Mouse (Mus musculus) heart, embryonic 11.5 days (tissue): ENCODE measurements around the gene Sufu. TPM values are rescaled to one million over a fixed set of nuclear protein-coding genes. Genes with fewer than 3 reads are reported as not detected.

Source experiments
- ATAC-seq: fragments of 200-750 bp; cut with Nextera tagmentation; replicated peaks from 2 replicates; pipeline ENCODE4 v1.8.0; 2017; ENCODE audit warnings: moderate library complexity; ENCODE audit not compliant: insufficient number of reproducible peaks, low FRiP score, low TSS enrichment
- H3K27ac ChIP-seq: fragments of 300-500 bp; sonication (generic); 2 replicates; pipeline ENCODE4 v1.5.1; 2014; ENCODE audit warnings: mild to moderate bottlenecking, low read depth, low read length
- H3K27me3 ChIP-seq: fragments of 300-500 bp; sonication (generic); 2 replicates; pipeline ENCODE4 v1.6.1; 2014; ENCODE audit warnings: mild to moderate bottlenecking, low read length, mixed read lengths; ENCODE audit not compliant: control insufficient read depth, insufficient read depth
- H3K36me3 ChIP-seq: fragments of 300-500 bp; sonication (generic); 2 replicates; pipeline ENCODE4 v1.6.1; 2014; ENCODE audit warnings: mild to moderate bottlenecking, low read length, moderate library complexity, mixed read lengths; ENCODE audit not compliant: control insufficient read depth, insufficient read depth
- H3K4me1 ChIP-seq: fragments of 300-500 bp; sonication (generic); 2 replicates; pipeline ENCODE4 v1.6.1; 2014; ENCODE audit warnings: low read length; ENCODE audit not compliant: control insufficient read depth, insufficient read depth
- H3K4me2 ChIP-seq: fragments of 300-500 bp; sonication (generic); 2 replicates; pipeline ENCODE4 v1.6.1; 2014; ENCODE audit warnings: mild to moderate bottlenecking, moderate library complexity
- H3K4me3 ChIP-seq: fragments of 300-500 bp; sonication (generic); 2 replicates; pipeline ENCODE4 v1.5.1; 2014; ENCODE audit warnings: low read depth, low read length
- H3K9ac ChIP-seq: fragments of 300-500 bp; sonication (generic); 2 replicates; pipeline ENCODE4 v1.6.1; 2014; ENCODE audit warnings: mild to moderate bottlenecking, low read depth, low read length, moderate library complexity
- H3K9me3 ChIP-seq: fragments of 300-500 bp; sonication (generic); replicated peaks from 2 replicates; pipeline ENCODE4 v1.6.1; 2016; ENCODE audit warnings: low read length; ENCODE audit not compliant: control insufficient read depth
- WGBS: fragments of 180-500 bp; shearing (Covaris S2); extraction: QIAGEN DNeasy Blood & Tissue Kit; methylation state at CpG from one replicate; pipeline ENCODE4 v1.1.7; 2014; ENCODE audit not compliant: insufficient replicate concordance; 5-methylcytosine and 5-hydroxymethylcytosine counted together
- polyA plus RNA-seq: library from polyadenylated mRNA; unstranded; fragments of >200 nt; fragmentation: Nextera tagmentation; extraction: Ambion mirVana; gene quantifications from 2 replicates; pipeline ENCODE4 v1.2.1, GENCODE M21; 2014

The Sufu gene
- polyA plus RNA-seq, 1 experiment from 2014 or later: 21.5 TPM

- WGBS: 55% methylated on average over 3 of the region's 3 CpGs
- no peak for ATAC-seq
- Histone ChIP-seq H3K36me3 (peaks cover 34% of the 10 kb centered on the region), H3K4me1 (peaks cover 26% of the 10 kb centered on the region), H3K9ac (no peak overlapping the region), H3K27me3 (no peaks in the 10 kb centered on the region), H3K4me3 (no peak overlapping the region), H3K9me3 (no peaks in the 10 kb centered on the region), H3K4me2 (no peak overlapping the region), H3K27ac (no peak overlapping the region)
Measured at GRCm38 (mm10) chr19:46516667-46517528, 120.2 kb downstream of the Sufu start.

GRCm38 (mm10) chr19:46517529-46518351 is 121.0 kb downstream of the Sufu start:
- H3K4me2 ChIP-seq: peak overlapping the region; percentile 69
- H3K4me1 ChIP-seq: peaks cover 33% of the 10 kb centered on the region
- peak overlapping the region; percentile 61; the same call in 1 of the 2 replicates for H3K9ac ChIP-seq
- H3K36me3 ChIP-seq: peaks cover 30% of the 10 kb centered on the region
- peak overlapping the region; percentile 57 for H3K27ac ChIP-seq
- H3K9me3 ChIP-seq: no peaks in the 10 kb centered on the region
- H3K4me3 ChIP-seq: peak overlapping the region; percentile 30; the same call in 1 of the 2 replicates
- 32% methylated on average over 11 of the region's 14 CpGs for WGBS
- no peaks in the 10 kb centered on the region for H3K27me3 ChIP-seq
- ATAC-seq: peak; percentile 37; the same call in 1 of the 2 replicates

GRCm38 (mm10) chr19:46518352-46518787 is 121.7 kb downstream of the Sufu start:
- H3K4me1 ChIP-seq: peaks cover 39% of the 10 kb centered on the region
- H3K27ac ChIP-seq: peak overlapping the region; percentile 57
- peak overlapping the region; percentile 69 for H3K4me2 ChIP-seq
- no peaks in the 10 kb centered on the region for H3K27me3 ChIP-seq
- WGBS: 0% methylated on average over 12 of the region's 13 CpGs
- peak overlapping the region; percentile 61 for H3K9ac ChIP-seq
- ATAC-seq: peak; percentile 24; the same call in 1 of the 2 replicates
- peaks cover 26% of the 10 kb centered on the region for H3K36me3 ChIP-seq
- no peaks in the 10 kb centered on the region for H3K9me3 ChIP-seq
- peak overlapping the region; percentile 30 for H3K4me3 ChIP-seq

GRCm38 (mm10) chr19:46518828-46519621 is 122.3 kb downstream of the Sufu start:
- H3K4me3 ChIP-seq: peak overlapping the region; percentile 30
- H3K36me3 ChIP-seq: peaks cover 22% of the 10 kb centered on the region
- no peaks in the 10 kb centered on the region for H3K9me3 ChIP-seq
- 3% methylated on average over 5 of the region's 5 CpGs for WGBS
- H3K4me1 ChIP-seq: peaks cover 46% of the 10 kb centered on the region
- H3K4me2 ChIP-seq: peak overlapping the region; percentile 69
- H3K9ac ChIP-seq: peak overlapping the region; percentile 61; the same call in 1 of the 2 replicates
- H3K27ac ChIP-seq: peak overlapping the region; percentile 57; the same call in 1 of the 2 replicates
- no peak for ATAC-seq
- no peaks in the 10 kb centered on the region for H3K27me3 ChIP-seq

- ATAC-seq: no peak
- no peaks in the 10 kb centered on the region for H3K27me3 ChIP-seq
- no peaks in the 10 kb centered on the region for H3K9me3 ChIP-seq
- peaks cover 70% of the 10 kb centered on the region for H3K4me1 ChIP-seq
- no peak overlapping the region for H3K4me2 ChIP-seq
- H3K27ac ChIP-seq: no peak overlapping the region
- H3K4me3 ChIP-seq: no peak overlapping the region
- no peak overlapping the region for H3K9ac ChIP-seq
- no peaks in the 10 kb centered on the region; the same call in 1 of the 2 replicates for H3K36me3 ChIP-seq
Measured at GRCm38 (mm10) chr19:46521698-46522097, 125.0 kb downstream of the Sufu start.

- no peak overlapping the region for H3K9ac ChIP-seq
- H3K36me3 ChIP-seq: no peaks in the 10 kb centered on the region
- 18% methylated on average over 15 of the region's 15 CpGs for WGBS
- H3K4me3 ChIP-seq: no peak overlapping the region
- H3K9me3 ChIP-seq: no peaks in the 10 kb centered on the region
- H3K27me3 ChIP-seq: no peaks in the 10 kb centered on the region
- peak overlapping the region; percentile 32; the same call in 1 of the 2 replicates for H3K27ac ChIP-seq
- peaks cover 75% of the 10 kb centered on the region for H3K4me1 ChIP-seq
- ATAC-seq: no peak
- peak overlapping the region; percentile 5 for H3K4me2 ChIP-seq
Measured at GRCm38 (mm10) chr19:46522433-46523044, 125.8 kb downstream of the Sufu start.

- Histone ChIP-seq H3K9ac (no peak overlapping the region; the same call in 1 of the 2 replicates), H3K27me3 (no peaks in the 10 kb centered on the region), H3K9me3 (no peaks in the 10 kb centered on the region), H3K27ac (peak overlapping the region; percentile 79), H3K4me2 (peak overlapping the region; percentile 67), H3K36me3 (no peaks in the 10 kb centered on the region), H3K4me1 (peaks cover 75% of the 10 kb centered on the region), H3K4me3 (no peak overlapping the region; the same call in 1 of the 2 replicates)
- no peak for ATAC-seq
Measured at GRCm38 (mm10) chr19:46523131-46523479, 126.4 kb downstream of the Sufu start.
